Mouse (Mus musculus) lung, adult 2 months (tissue): ENCODE data around the gene Fgd5.

Experiments
- CTCF ChIP-seq: fragments of 200-500 bp; IDR thresholded peaks from 2 replicates; pipeline ENCODE4 v1.5.1; 2011; ENCODE audit warnings: mild to moderate bottlenecking, low read length, control low read depth; ENCODE audit not compliant: insufficient read depth
- POLR2A ChIP-seq: fragments of 200-500 bp; IDR thresholded peaks from 2 replicates; pipeline ENCODE4 v1.6.1; 2011; ENCODE audit warnings: low read depth, mild to moderate bottlenecking, control low read depth, low read length, borderline replicate concordance; ENCODE audit errors: extremely low read depth

DNA sequence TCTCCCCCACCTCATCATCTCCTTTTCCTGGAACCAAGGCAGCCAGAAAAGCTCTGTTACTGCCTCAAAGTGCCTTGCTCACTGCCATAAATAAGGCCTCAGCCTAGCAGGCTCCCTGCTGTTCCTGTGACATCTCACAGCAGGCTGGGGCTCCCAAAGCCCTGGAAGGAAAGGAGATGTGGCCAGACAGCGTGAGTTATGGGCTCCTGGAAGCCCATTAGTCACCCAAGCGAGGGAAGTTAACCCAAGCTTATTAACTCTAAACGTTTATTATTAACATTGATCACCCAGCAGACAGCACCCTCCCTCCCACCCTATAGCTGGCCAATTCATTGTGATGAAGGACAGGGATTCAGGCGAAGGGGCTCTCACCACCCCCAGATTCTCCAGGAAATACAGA lies 15.2 kb upstream of the Fgd5 start:
- TF ChIP-seq POLR2A (no peak), CTCF (no peak)
